Mouse (Mus musculus) ES-E14 (cell line): ENCODE data around the gene Tnip1. TPM values are rescaled to one million over a fixed set of nuclear protein-coding genes. Genes with fewer than 3 reads are reported as not detected.

Source experiments
- DNase-seq: peaks from one replicate; pipeline ENCODE4 v3.0.0-alpha.2; 2013; ENCODE audit warnings: low read depth, low spot score
- H3K27ac ChIP-seq: 2 replicates; pipeline ENCODE4 v1.5.1; 2012; ENCODE audit warnings: low read depth, mild to moderate bottlenecking, low read length, moderate library complexity, mixed read lengths; ENCODE audit not compliant: poor library complexity, insufficient read depth, severe bottlenecking
- H3K36me3 ChIP-seq: 2 replicates; pipeline ENCODE4 v1.6.1; 2012; ENCODE audit warnings: mild to moderate bottlenecking, low read length, moderate library complexity, mixed read lengths; ENCODE audit not compliant: control insufficient read depth, poor library complexity, insufficient read depth, severe bottlenecking
- H3K4me1 ChIP-seq, 2 experiments: fragments of 150-350 bp in 1 of 2; sonication (generic) in 1 of 2; 2 replicates each; pipeline ENCODE4 v1.6.1; 2012; ENCODE audit warnings: low read length in 2 of 2, mild to moderate bottlenecking in 1 of 2, mixed read lengths in 1 of 2; ENCODE audit not compliant: control insufficient read depth in 2 of 2, insufficient read depth in 2 of 2, poor library complexity in 1 of 2
- H3K4me3 ChIP-seq, 2 experiments: fragments of 150-350 bp in 1 of 2; sonication (generic) in 1 of 2; 2 replicates each; pipeline ENCODE4 v1.5.1; 2012; ENCODE audit warnings: low read length in 2 of 2, low read depth in 1 of 2, mild to moderate bottlenecking in 1 of 2, mixed read lengths in 1 of 2; ENCODE audit not compliant: insufficient read depth in 1 of 2, poor library complexity in 1 of 2, severe bottlenecking in 1 of 2
- H3K9ac ChIP-seq: 2 replicates; pipeline ENCODE4 v1.6.1; 2012; ENCODE audit warnings: low read depth, mild to moderate bottlenecking, low read length, mixed read lengths; ENCODE audit not compliant: poor library complexity, insufficient read depth, severe bottlenecking
- H3K9me3 ChIP-seq: fragments of 150-350 bp; sonication (generic); 2 replicates; pipeline ENCODE4 v1.6.1; 2012; ENCODE audit warnings: low read depth, mild to moderate bottlenecking, low read length; ENCODE audit not compliant: control insufficient read depth, insufficient read depth
- CHD2 ChIP-seq: IDR thresholded peaks from 2 replicates; pipeline ENCODE4 v1.6.1; 2014; ENCODE audit warnings: mild to moderate bottlenecking, low read depth, low read length, inconsistent platforms
- HCFC1 ChIP-seq: IDR thresholded peaks from 2 replicates; pipeline ENCODE4 v1.6.1; 2012; ENCODE audit warnings: low read length, inconsistent platforms, borderline replicate concordance; ENCODE audit not compliant: insufficient read depth
- MAFK ChIP-seq: IDR thresholded peaks from 2 replicates; pipeline ENCODE4 v1.6.1; 2014; ENCODE audit warnings: mild to moderate bottlenecking, low read depth, low read length, inconsistent platforms; ENCODE audit not compliant: insufficient read depth
- ZC3H11A ChIP-seq: IDR thresholded peaks from 2 replicates; pipeline ENCODE4 v1.6.1; 2012; ENCODE audit warnings: low read depth, mild to moderate bottlenecking, inconsistent platforms, low read length, borderline replicate concordance
- ZNF384 ChIP-seq: IDR thresholded peaks from 2 replicates; pipeline ENCODE4 v1.6.1; 2012; ENCODE audit warnings: low read depth, low read length, inconsistent platforms
- in situ Hi-C, 2 experiments: fragments of 600-800 bp; cut with MboI; formaldehyde crosslinking; loops; one replicate each; pipeline ENCODE4 v1.15.1; 2025; ENCODE audit warnings: low sequenced_read_pairs in 2 of 2, inconsistent platforms in 1 of 2; ENCODE audit not compliant: unreplicated experiment in 2 of 2
- total RNA-seq: library from RNA; depleted of rRNA; stranded (reverse); fragments of 300-350 nt; gene quantifications from 2 replicates; pipeline ENCODE4 v1.2.3, GENCODE M21; 2012

The Tnip1 gene
- total RNA-seq, 1 experiment = 14.3 TPM

DNA sequence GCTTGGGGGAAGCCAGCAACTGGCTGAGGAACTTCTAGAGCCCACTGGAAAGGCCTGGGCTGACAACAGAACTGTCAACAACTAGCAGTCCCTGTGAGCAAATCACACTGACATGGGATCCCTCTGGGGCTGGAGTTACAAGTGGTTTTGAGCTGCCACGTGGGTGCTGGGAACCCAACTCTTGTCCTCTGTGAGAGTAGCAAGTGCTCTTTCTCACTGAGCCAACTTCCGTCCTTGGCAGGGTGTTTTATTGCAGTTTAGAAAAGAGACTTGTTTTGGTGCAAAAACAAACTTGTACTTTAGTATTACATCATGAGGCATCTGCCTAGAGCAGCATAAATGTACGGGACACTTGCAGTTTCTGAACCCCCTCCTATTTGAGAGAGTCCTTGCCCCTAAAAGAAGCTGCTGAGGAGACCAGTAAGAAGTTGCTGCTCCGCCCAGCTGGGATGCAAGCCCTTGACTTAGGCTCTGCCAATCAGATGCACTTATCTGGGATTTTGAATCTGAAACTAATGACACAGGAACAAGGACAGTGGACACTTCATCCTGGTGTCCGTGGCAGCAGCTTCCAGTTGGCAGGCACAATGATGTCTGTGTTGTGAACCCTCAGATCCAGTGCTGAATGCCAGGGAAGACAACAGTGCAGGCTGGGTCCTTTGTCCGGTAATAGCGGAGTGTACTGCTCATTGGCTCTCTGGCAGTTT is 90.7 kb downstream of the Tnip1 start:
- in situ Hi-C loops = loop anchor here in 1 of 2 experiments (5.0 kb wide), 1 partner anchor 170 kb away; no protein-coding TSS in a partner anchor
- TF ChIP-seq HCFC1 (no peak), ZNF384 (no peak), CHD2 (no peak), MAFK (no peak), ZC3H11A (no peak)

DNA sequence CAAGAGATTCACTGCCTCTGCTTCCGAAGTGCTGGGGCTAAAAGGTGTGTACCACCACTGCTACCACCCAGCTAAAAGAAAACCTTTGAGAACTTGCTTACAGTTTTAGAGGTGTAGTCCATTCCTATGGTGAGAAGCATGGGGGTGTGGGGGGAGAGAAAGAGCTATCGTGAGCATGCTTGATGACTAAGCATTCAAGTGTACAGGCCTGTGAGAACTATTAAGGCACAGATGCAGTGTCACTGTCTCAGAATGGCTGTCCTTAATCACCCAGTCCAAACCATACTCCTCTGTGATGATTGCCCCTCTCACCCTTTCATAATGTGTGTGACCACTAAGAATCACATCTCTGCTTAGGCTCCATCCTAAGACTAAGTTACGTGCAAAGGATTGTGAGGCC is 93.4 kb downstream of the Tnip1 start:
- TF ChIP-seq CHD2 (no peak), HCFC1 (no peak), MAFK (no peak), ZNF384 (no peak), ZC3H11A (no peak)
- Histone ChIP-seq H3K36me3 (peaks cover 26% of the 10 kb centered on the region), H3K27ac (no peak overlapping the region), H3K4me1 (peaks cover 0 to 6% of the 10 kb centered on the region in 2 experiments; a peak in 3 of 4 replicates), H3K9me3 (no peaks in the 10 kb centered on the region), H3K4me3 (no peak overlapping the region), H3K9ac (no peak overlapping the region)
- DNase-seq = no peak
- in situ Hi-C loops = no loop called here

More for the DNA sequence above, 90.7 kb downstream of the Tnip1 start:
- 0 out of 4 replicates have a peak, but pooled peaks cover 0 to 2% of the 10 kb centered on the region in 2 experiments for H3K4me1 ChIP-seq
- DNase-seq = no peak
- no peak overlapping the region for H3K4me3 ChIP-seq
- no peak overlapping the region for H3K9ac ChIP-seq
- no peaks in the 10 kb centered on the region for H3K9me3 ChIP-seq
- peaks cover 26% of the 10 kb centered on the region for H3K36me3 ChIP-seq
- H3K27ac ChIP-seq = no peak overlapping the region

DNA sequence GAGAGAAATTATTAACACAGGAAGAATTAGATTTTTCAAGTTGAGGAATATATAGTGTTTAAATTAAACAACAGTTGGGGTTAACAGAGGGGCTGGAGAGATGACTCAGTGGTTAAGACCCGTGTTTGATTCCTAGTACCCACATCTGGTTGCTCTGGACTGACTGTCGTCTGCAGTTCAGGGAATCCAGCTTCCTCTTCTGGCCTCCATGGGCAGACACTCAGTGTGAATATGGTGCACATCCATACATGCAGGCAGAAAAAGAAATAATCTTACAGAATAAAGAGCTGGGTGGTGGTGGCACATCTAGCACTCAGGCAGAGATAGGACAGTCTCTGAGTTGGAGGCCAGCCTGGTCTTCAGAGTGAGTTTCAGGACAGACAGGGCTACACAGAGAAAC is 94.3 kb downstream of the Tnip1 start:
- peak overlapping the region in 1 of 2 experiments; percentile 15; a peak in 1 of 4 replicates for H3K4me3 ChIP-seq
- in situ Hi-C loops = no loop called here
- H3K27ac ChIP-seq = no peak overlapping the region
- H3K36me3 ChIP-seq = peaks cover 23% of the 10 kb centered on the region
- peaks cover 0 to 6% of the 10 kb centered on the region in 2 experiments; a peak in 3 of 4 replicates for H3K4me1 ChIP-seq
- no peak for DNase-seq
- TF ChIP-seq CHD2 = no peak
- H3K9ac ChIP-seq = no peak overlapping the region
- H3K9me3 ChIP-seq = no peaks in the 10 kb centered on the region

- no peaks in the 10 kb centered on the region for H3K9me3 ChIP-seq
- no peak overlapping the region for H3K27ac ChIP-seq
- H3K9ac ChIP-seq = no peak overlapping the region
- in situ Hi-C loops = no loop called here
- H3K4me3 ChIP-seq = peak overlapping the region; percentile 15 to 86; a peak in 2 of 4 replicates
- peaks cover 21% of the 10 kb centered on the region for H3K36me3 ChIP-seq
- TF ChIP-seq ZC3H11A (no peak), ZNF384 (no peak), HCFC1 (no peak), CHD2 (no peak), MAFK (no peak)
- DNase-seq = no peak
- peaks cover 0 to 6% of the 10 kb centered on the region in 2 experiments; a peak in 3 of 4 replicates for H3K4me1 ChIP-seq
Measured at GRCm38 (mm10) chr11:54867903-54868434, 94.7 kb downstream of the Tnip1 start.

GRCm38 (mm10) chr11:54867049-54867385 is 95.7 kb downstream of the Tnip1 start:
- peak overlapping the region; percentile 86 to 88 for H3K4me3 ChIP-seq
- TF ChIP-seq HCFC1 = no peak
- TF ChIP-seq ZC3H11A = no peak
- no peak for TF ChIP-seq CHD2
- TF ChIP-seq ZNF384 = no peak
- no peak for TF ChIP-seq MAFK
- in situ Hi-C loops = no loop called here
- peaks cover 0 to 6% of the 10 kb centered on the region in 2 experiments; a peak in 3 of 4 replicates for H3K4me1 ChIP-seq
- H3K9me3 ChIP-seq = no peaks in the 10 kb centered on the region
- H3K36me3 ChIP-seq = peaks cover 19% of the 10 kb centered on the region
- DNase-seq = no peak
- peak overlapping the region; percentile 98 for H3K9ac ChIP-seq
- H3K27ac ChIP-seq = peak overlapping the region; percentile 82; the same call in 1 of the 2 replicates
